Mouse (Mus musculus): Measurements from ENCODE around the gene Il20rb.

GRCm38 (mm10) chr9:100453944-100454663 lies 32.5 kb downstream of the Il20rb start:
- TF ChIP-seq EP300 (IDR thresholded peaks at IDR 0.05; ENCODE audit: low read depth): no peak
- peak; percentile 75 for TF ChIP-seq CTCF (IDR thresholded peaks at IDR 0.05; ENCODE audit: low read depth)
